Mouse (Mus musculus): ENCODE data around the gene Kcnmb4. TPM values are rescaled to one million over a fixed set of nuclear protein-coding genes. Genes with fewer than 3 reads are reported as not detected.
A peak's percentile ranks its signal among the peaks of the same experiment; 100 is the strongest.

The Kcnmb4 gene
- total and polyA plus RNA-seq, 3 experiments, result 0.18 to 0.82 (median 0.41) TPM

DNA sequence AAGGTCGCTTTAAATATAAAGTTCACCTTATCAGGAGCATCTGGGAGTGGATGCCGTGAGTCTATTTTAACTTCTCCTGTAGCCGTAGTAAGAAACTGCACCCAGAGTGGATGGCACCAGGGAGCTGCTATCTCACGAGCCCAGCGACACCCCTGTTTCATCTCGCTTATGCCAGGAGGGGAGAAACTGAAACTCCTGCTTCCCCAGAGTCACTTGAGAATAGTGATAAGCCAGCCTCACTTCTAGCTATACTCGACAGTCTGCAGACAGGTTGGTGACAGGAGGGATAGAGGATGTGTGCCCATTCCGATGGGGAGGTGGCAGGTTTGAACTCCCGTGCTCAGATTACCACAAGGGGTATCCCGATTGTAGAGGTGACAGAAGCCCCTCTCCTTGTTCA is 33.6 kb downstream of the Kcnmb4 start:
- no peak overlapping the region for H3K4me3 ChIP-seq
- intact Hi-C loops (cut with DNase I), result no loop called here

DNA sequence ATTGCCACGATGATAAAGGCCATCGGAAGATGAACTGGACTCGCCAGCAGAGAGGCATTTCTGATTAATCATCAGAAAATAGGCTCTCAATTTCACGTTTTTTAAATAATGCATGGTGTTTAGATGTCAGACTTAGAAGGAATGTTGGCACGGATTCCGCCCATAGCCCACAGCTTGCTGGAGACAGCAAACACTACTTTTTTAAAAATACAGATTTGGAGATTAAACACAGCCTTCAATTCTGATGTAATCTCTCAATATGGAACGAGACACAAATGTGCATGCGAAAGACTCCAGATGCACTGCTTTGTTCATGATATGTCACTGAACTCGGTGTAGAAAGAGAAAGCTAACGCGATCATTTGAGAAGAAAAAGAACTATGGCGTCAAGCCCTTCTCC is 38.2 kb downstream of the Kcnmb4 start:
- no peak for DNase-seq
- Histone ChIP-seq H3K4me3 (no peak overlapping the region), H3K36me3 (ENCODE audit: control insufficient read depth, insufficient read depth, low read length) (no peaks in the 10 kb centered on the region), H3K79me2 (replicated peaks; ENCODE audit: control insufficient read depth, insufficient read depth, low read length) (no peaks in the 10 kb centered on the region), H3K9ac (ENCODE audit: low read depth, low read length) (no peak overlapping the region), H3K27me3 (ENCODE audit: control insufficient read depth, insufficient read depth, low read length) (no peaks in the 10 kb centered on the region), H3K4me1 (ENCODE audit: control insufficient read depth, insufficient read depth, low read length) (no peaks in the 10 kb centered on the region), H3K27ac (no peak overlapping the region)
- intact Hi-C loops (cut with DNase I), result no loop called here
- TF ChIP-seq POLR2A (IDR thresholded peaks at IDR 0.05; ENCODE audit: insufficient read depth, low read depth, low read length) (no peak), CTCF (IDR thresholded peaks at IDR 0.05) (no peak), EP300 (IDR thresholded peaks at IDR 0.05; ENCODE audit: insufficient read depth, low read depth, low read length) (no peak)
- WGBS, result 86% methylated on average over 12 of the region's 12 CpGs

More for the DNA sequence above, 33.6 kb downstream of the Kcnmb4 start:
- no peak for TF ChIP-seq EP300 (IDR thresholded peaks at IDR 0.05; ENCODE audit: insufficient read depth, low read depth, low read length)
- TF ChIP-seq POLR2A (IDR thresholded peaks at IDR 0.05; ENCODE audit: insufficient read depth, low read depth, low read length), result no peak
- no peak for TF ChIP-seq CTCF (IDR thresholded peaks at IDR 0.05)
- H3K9ac ChIP-seq (ENCODE audit: low read depth, low read length), result no peak overlapping the region
- no peaks in the 10 kb centered on the region for H3K4me1 ChIP-seq (ENCODE audit: control insufficient read depth, insufficient read depth, low read length)
- H3K36me3 ChIP-seq (ENCODE audit: control insufficient read depth, insufficient read depth, low read length), result no peaks in the 10 kb centered on the region
- no peak for DNase-seq
- no peaks in the 10 kb centered on the region for H3K27me3 ChIP-seq (ENCODE audit: control insufficient read depth, insufficient read depth, low read length)
- WGBS, result 55% methylated on average over 10 of the region's 10 CpGs
- H3K79me2 ChIP-seq (replicated peaks; ENCODE audit: control insufficient read depth, insufficient read depth, low read length), result no peaks in the 10 kb centered on the region
- H3K27ac ChIP-seq, result no peak overlapping the region

DNA sequence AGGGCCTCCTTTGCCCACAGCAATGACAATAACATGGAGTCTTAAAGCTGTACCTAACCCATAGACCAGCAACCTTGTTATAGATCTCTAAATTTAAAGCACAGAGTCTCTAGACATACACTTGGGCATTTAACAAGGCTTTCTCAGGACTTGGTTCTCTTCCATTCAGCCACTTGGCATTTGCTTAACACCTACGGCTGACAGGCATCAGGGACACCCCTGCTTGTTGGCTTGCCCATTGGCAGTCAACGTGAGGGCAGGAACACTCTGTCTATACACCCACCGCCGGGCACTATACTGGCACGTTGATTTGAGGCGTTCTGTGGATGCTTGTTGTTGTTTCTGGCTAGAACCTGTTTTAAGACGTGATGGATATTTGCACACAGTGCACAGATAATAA is 41.3 kb downstream of the Kcnmb4 start:
- H3K36me3 ChIP-seq (ENCODE audit: control insufficient read depth, insufficient read depth, low read length), result no peaks in the 10 kb centered on the region
- intact Hi-C loops (cut with DNase I), result no loop called here
- no peak overlapping the region for H3K27ac ChIP-seq
- H3K27me3 ChIP-seq (ENCODE audit: control insufficient read depth, insufficient read depth, low read length), result no peaks in the 10 kb centered on the region
- WGBS, result 67% methylated on average over 7 of the region's 7 CpGs
- no peak for TF ChIP-seq EP300 (IDR thresholded peaks at IDR 0.05; ENCODE audit: insufficient read depth, low read depth, low read length)
- TF ChIP-seq POLR2A (IDR thresholded peaks at IDR 0.05; ENCODE audit: insufficient read depth, low read depth, low read length), result no peak
- TF ChIP-seq CTCF (IDR thresholded peaks at IDR 0.05), result no peak
- no peak overlapping the region for H3K9ac ChIP-seq (ENCODE audit: low read depth, low read length)
- peak; percentile 17 to 25 for DNase-seq
- H3K79me2 ChIP-seq (replicated peaks; ENCODE audit: control insufficient read depth, insufficient read depth, low read length), result no peaks in the 10 kb centered on the region
- no peaks in the 10 kb centered on the region for H3K4me1 ChIP-seq (ENCODE audit: control insufficient read depth, insufficient read depth, low read length)
- H3K4me3 ChIP-seq, result no peak overlapping the region

DNA sequence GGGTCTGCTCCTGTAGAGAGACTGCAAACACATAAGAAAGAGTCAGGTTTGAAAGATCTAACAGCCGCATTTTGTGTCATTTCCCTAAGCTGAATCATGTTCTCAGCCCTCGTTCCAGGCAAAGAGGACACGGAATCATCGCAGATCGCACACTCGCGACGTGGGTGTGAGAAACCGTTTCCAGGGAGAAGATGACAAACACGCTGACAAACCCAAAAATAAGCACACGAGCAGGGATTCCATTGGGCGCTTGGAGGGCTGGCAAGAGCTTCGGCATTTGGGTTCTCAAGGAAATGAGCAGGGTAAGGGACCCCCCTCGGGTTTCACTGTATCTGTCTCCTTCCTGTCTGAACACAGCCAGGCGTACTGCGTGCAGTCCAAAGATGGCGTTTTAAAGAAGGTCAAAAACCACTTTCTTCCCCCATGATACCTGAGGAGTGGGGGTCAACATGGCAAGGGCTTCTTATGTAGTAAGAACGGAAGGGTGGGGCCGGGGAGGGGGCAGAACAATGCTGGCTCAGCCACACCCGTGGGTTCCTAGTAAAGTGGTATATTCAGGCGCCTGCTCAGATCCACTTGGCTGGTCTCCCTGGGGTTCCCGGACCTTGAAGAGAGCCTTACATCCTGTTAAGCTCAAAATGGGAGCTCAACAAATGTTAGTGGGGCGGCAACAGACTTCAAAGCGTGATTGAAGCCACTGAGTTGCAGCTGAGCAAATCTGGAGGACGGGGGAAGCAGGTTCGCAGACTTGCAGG is 45.5 kb downstream of the Kcnmb4 start:
- TF ChIP-seq EP300 (IDR thresholded peaks at IDR 0.05; ENCODE audit: insufficient read depth, low read depth, low read length), result no peak
- no peak for TF ChIP-seq POLR2A (IDR thresholded peaks at IDR 0.05; ENCODE audit: insufficient read depth, low read depth, low read length)
- TF ChIP-seq CTCF (IDR thresholded peaks at IDR 0.05), result no peak
- intact Hi-C loops (cut with DNase I), result no loop called here
- Histone ChIP-seq H3K27me3 (ENCODE audit: control insufficient read depth, insufficient read depth, low read length) (no peaks in the 10 kb centered on the region), H3K27ac (no peak overlapping the region), H3K9ac (ENCODE audit: low read depth, low read length) (no peak overlapping the region), H3K79me2 (replicated peaks; ENCODE audit: control insufficient read depth, insufficient read depth, low read length) (no peaks in the 10 kb centered on the region), H3K36me3 (ENCODE audit: control insufficient read depth, insufficient read depth, low read length) (no peaks in the 10 kb centered on the region), H3K4me1 (ENCODE audit: control insufficient read depth, insufficient read depth, low read length) (no peaks in the 10 kb centered on the region), H3K4me3 (no peak overlapping the region)
- WGBS, result 93% methylated on average over 26 of the region's 26 CpGs
- no peak for DNase-seq

DNA sequence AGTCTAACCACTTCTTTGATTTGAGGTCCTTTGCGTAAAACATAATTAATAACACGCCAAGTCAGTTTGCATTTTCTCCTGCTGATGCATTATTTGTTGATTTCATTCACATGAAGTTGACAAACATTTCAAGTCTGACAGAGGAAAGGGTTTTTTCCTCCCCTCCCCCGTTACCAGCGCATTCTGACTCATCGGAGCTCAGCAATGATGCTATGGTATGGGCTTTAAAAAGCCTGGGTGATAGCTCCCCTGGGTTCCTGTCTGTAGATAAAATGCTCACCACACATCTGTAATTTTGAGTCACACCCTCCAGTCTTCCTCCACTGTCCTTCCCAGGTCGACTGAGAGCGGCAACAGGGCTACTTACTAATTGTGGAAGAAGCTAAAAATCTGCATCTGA is 47.5 kb downstream of the Kcnmb4 start:
- no peak for DNase-seq
- H3K27ac ChIP-seq, result no peak overlapping the region
- 70% methylated on average over 7 of the region's 7 CpGs for WGBS
- no peaks in the 10 kb centered on the region for H3K79me2 ChIP-seq (replicated peaks; ENCODE audit: control insufficient read depth, insufficient read depth, low read length)
- no peak overlapping the region for H3K4me3 ChIP-seq
- intact Hi-C loops (cut with DNase I), result no loop called here
- no peaks in the 10 kb centered on the region for H3K4me1 ChIP-seq (ENCODE audit: control insufficient read depth, insufficient read depth, low read length)
- no peaks in the 10 kb centered on the region for H3K36me3 ChIP-seq (ENCODE audit: control insufficient read depth, insufficient read depth, low read length)
- H3K9ac ChIP-seq (ENCODE audit: low read depth, low read length), result no peak overlapping the region
- no peak for TF ChIP-seq EP300 (IDR thresholded peaks at IDR 0.05; ENCODE audit: insufficient read depth, low read depth, low read length)
- H3K27me3 ChIP-seq (ENCODE audit: control insufficient read depth, insufficient read depth, low read length), result no peaks in the 10 kb centered on the region

DNA sequence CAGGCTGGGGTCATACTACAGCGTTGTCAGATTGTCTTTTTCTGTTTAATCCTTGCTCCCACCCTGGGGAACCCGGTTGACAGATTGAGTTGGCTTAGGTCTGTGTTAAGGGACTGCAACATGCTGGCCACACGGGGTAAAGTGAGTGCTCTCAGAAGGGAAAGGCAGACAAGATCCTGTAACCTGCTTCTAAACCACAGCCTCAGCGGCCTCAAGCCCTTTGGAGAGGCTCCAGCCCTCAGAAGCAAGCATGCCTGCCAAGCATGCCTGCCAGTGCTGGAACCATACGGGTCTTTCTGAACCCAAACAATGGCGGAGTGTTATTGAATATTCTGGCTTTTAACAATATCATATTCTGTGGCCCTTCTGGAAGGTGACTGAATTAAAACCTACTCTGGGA is 48.8 kb downstream of the Kcnmb4 start:
- 73% methylated on average over 6 of the region's 6 CpGs for WGBS
- Histone ChIP-seq H3K4me1 (ENCODE audit: control insufficient read depth, insufficient read depth, low read length) (no peaks in the 10 kb centered on the region), H3K4me3 (no peak overlapping the region), H3K36me3 (ENCODE audit: control insufficient read depth, insufficient read depth, low read length) (no peaks in the 10 kb centered on the region), H3K27me3 (ENCODE audit: control insufficient read depth, insufficient read depth, low read length) (no peaks in the 10 kb centered on the region), H3K9ac (ENCODE audit: low read depth, low read length) (no peak overlapping the region), H3K27ac (no peak overlapping the region), H3K79me2 (replicated peaks; ENCODE audit: control insufficient read depth, insufficient read depth, low read length) (no peaks in the 10 kb centered on the region)
- intact Hi-C loops (cut with DNase I), result no loop called here
- TF ChIP-seq EP300 (IDR thresholded peaks at IDR 0.05; ENCODE audit: insufficient read depth, low read depth, low read length), result no peak
- no peak for TF ChIP-seq CTCF (IDR thresholded peaks at IDR 0.05)
- no peak for TF ChIP-seq POLR2A (IDR thresholded peaks at IDR 0.05; ENCODE audit: insufficient read depth, low read depth, low read length)
- DNase-seq, result no peak
